Mouse (Mus musculus) CH12.LX (cell line): Measurements from ENCODE around the gene Bmyc. TPM values are rescaled to one million over a fixed set of nuclear protein-coding genes. Genes with fewer than 3 reads are reported as not detected.

Experiments
- DNase-seq: peaks from one replicate; pipeline ENCODE4 v3.0.0-alpha.2; 2013; ENCODE audit errors: extremely low read depth
- H3K27ac ChIP-seq: 2 replicates; pipeline ENCODE4 v1.5.1; 2012; ENCODE audit warnings: low read depth, mild to moderate bottlenecking, control low read depth, moderate library complexity; ENCODE audit not compliant: insufficient read depth
- H3K27me3 ChIP-seq: replicated peaks from 2 replicates; pipeline ENCODE3; 2012; ENCODE audit warnings: inconsistent platforms
- H3K36me3 ChIP-seq, 2 experiments: replicated peaks in 1 of 2; 2 replicates each; pipeline versions ENCODE3 to v1.6.1; 2012; ENCODE audit warnings: inconsistent platforms in 1 of 2, low read length in 1 of 2, mild to moderate bottlenecking in 1 of 2, mixed read lengths in 1 of 2, moderate library complexity in 1 of 2; ENCODE audit not compliant: control insufficient read depth in 1 of 2, insufficient read depth in 1 of 2
- H3K4me1 ChIP-seq, 2 experiments: 2 replicates each; pipeline ENCODE4 v1.6.1; 2012; ENCODE audit warnings: inconsistent platforms in 1 of 2, moderate library complexity in 1 of 2; ENCODE audit not compliant: insufficient read depth in 2 of 2, control insufficient read depth in 1 of 2
- H3K4me2 ChIP-seq: 2 replicates; pipeline ENCODE4 v1.6.1; 2012; ENCODE audit warnings: low read depth, mild to moderate bottlenecking, control low read depth; ENCODE audit not compliant: poor library complexity, insufficient read depth, severe bottlenecking
- H3K4me3 ChIP-seq, 3 experiments: fragments of 150-350 bp in 1 of 3; sonication (generic) in 1 of 3; replicated peaks in 1 of 3; 2 replicates each; pipeline versions ENCODE3 to v1.5.1; 2011 to 2012; ENCODE audit warnings: low read depth in 2 of 3, low read length in 2 of 3, mild to moderate bottlenecking in 2 of 3, moderate library complexity in 2 of 3, control low read depth in 1 of 3, improper control_type of control experiment in 1 of 3, inconsistent platforms in 1 of 3, mixed read lengths in 1 of 3; ENCODE audit not compliant: poor library complexity in 1 of 3
- H3K79me2 ChIP-seq: replicated peaks from 2 replicates; pipeline ENCODE4 v1.6.1; 2012; ENCODE audit warnings: mild to moderate bottlenecking, moderate library complexity; ENCODE audit not compliant: control insufficient read depth, poor library complexity, insufficient read depth, severe bottlenecking; ENCODE audit errors: extremely low read depth
- H3K9ac ChIP-seq: 2 replicates; pipeline ENCODE4 v1.6.1; 2012; ENCODE audit warnings: low read depth, mild to moderate bottlenecking, control low read depth, moderate library complexity; ENCODE audit not compliant: insufficient read depth
- H3K9me3 ChIP-seq: replicated peaks from 2 replicates; pipeline ENCODE3; 2012; ENCODE audit warnings: low read length, inconsistent platforms, mixed read lengths
- BHLHE40 ChIP-seq: IDR thresholded peaks from 2 replicates; pipeline ENCODE4 v1.6.1; 2011; ENCODE audit warnings: mild to moderate bottlenecking, low read depth, low read length, improper control_type of control experiment
- CHD1 ChIP-seq: IDR thresholded peaks from 2 replicates; pipeline ENCODE4 v1.6.1; 2012; ENCODE audit warnings: low read depth, low read length, improper control_type of control experiment, inconsistent platforms
- CHD2 ChIP-seq: IDR thresholded peaks from 2 replicates; pipeline ENCODE4 v1.6.1; 2011; ENCODE audit warnings: low read length, improper control_type of control experiment
- E2F4 ChIP-seq: IDR thresholded peaks from 2 replicates; pipeline ENCODE4 v1.6.1; 2011; ENCODE audit warnings: low read depth, low read length, improper control_type of control experiment; ENCODE audit not compliant: insufficient replicate concordance
- ETS1 ChIP-seq: conservative IDR thresholded peaks from 2 replicates; pipeline ENCODE4 v1.6.1; 2012; ENCODE audit warnings: low read depth, mild to moderate bottlenecking, inconsistent platforms, low read length, improper control_type of control experiment, moderate library complexity
- GABPA ChIP-seq: IDR thresholded peaks from 2 replicates; pipeline ENCODE4 v1.6.1; 2012; ENCODE audit warnings: low read depth, low read length, improper control_type of control experiment, inconsistent platforms; ENCODE audit not compliant: insufficient replicate concordance
- KAT2A ChIP-seq: IDR thresholded peaks from 2 replicates; pipeline ENCODE4 v1.6.1; 2012; ENCODE audit warnings: low read length, improper control_type of control experiment, inconsistent platforms; ENCODE audit not compliant: insufficient replicate concordance
- MAX ChIP-seq: IDR thresholded peaks from 2 replicates; pipeline ENCODE4 v1.6.1; 2011; ENCODE audit warnings: low read length, improper control_type of control experiment
- MAZ ChIP-seq: IDR thresholded peaks from 2 replicates; pipeline ENCODE4 v1.6.1; 2012; ENCODE audit warnings: low read depth, mild to moderate bottlenecking, inconsistent platforms, low read length, improper control_type of control experiment, moderate library complexity
- MEF2A ChIP-seq: IDR thresholded peaks from 2 replicates; pipeline ENCODE4 v1.6.1; 2014; ENCODE audit warnings: low read depth, mild to moderate bottlenecking, inconsistent platforms, low read length, improper control_type of control experiment, borderline replicate concordance
- NRF1 ChIP-seq: IDR thresholded peaks from 2 replicates; pipeline ENCODE4 v1.6.1; 2014; ENCODE audit warnings: low read depth, mild to moderate bottlenecking, inconsistent platforms, low read length, improper control_type of control experiment, moderate library complexity
- PAX5 ChIP-seq: IDR thresholded peaks from 2 replicates; pipeline ENCODE4 v1.6.1; 2012; ENCODE audit warnings: low read length, inconsistent platforms, mixed read lengths
- RAD21 ChIP-seq: IDR thresholded peaks from 2 replicates; pipeline ENCODE4 v1.6.1; 2011; ENCODE audit warnings: low read depth, mild to moderate bottlenecking, low read length, improper control_type of control experiment, moderate library complexity
- RCOR1 ChIP-seq: conservative IDR thresholded peaks from 2 replicates; pipeline ENCODE4 v1.6.1; 2012; ENCODE audit warnings: low read depth, mild to moderate bottlenecking, inconsistent platforms, low read length, improper control_type of control experiment
- SIN3A ChIP-seq: IDR thresholded peaks from 2 replicates; pipeline ENCODE4 v1.6.1; 2012; ENCODE audit warnings: low read length, improper control_type of control experiment, inconsistent platforms
- TBP ChIP-seq: conservative IDR thresholded peaks from 2 replicates; pipeline ENCODE4 v1.6.1; 2011; ENCODE audit warnings: low read depth, low read length, improper control_type of control experiment
- USF1 ChIP-seq: IDR thresholded peaks from 2 replicates; pipeline ENCODE4 v1.6.1; 2014; ENCODE audit warnings: low read depth, mild to moderate bottlenecking, inconsistent platforms, low read length, improper control_type of control experiment
- USF2 ChIP-seq: conservative IDR thresholded peaks from 2 replicates; pipeline ENCODE4 v1.6.1; 2011; ENCODE audit warnings: low read depth, low read length, improper control_type of control experiment
- ZC3H11A ChIP-seq: IDR thresholded peaks from 2 replicates; pipeline ENCODE4 v1.6.1; 2012; ENCODE audit warnings: low read depth, mild to moderate bottlenecking, inconsistent platforms, low read length, improper control_type of control experiment
- ZKSCAN1 ChIP-seq: IDR thresholded peaks from 2 replicates; pipeline ENCODE4 v1.6.1; 2012; ENCODE audit warnings: low read depth, inconsistent platforms, low read length, improper control_type of control experiment, borderline replicate concordance
- ZNF384 ChIP-seq: IDR thresholded peaks from 2 replicates; pipeline ENCODE4 v1.6.1; 2012; ENCODE audit warnings: low read depth, low read length, improper control_type of control experiment, inconsistent platforms
- dilution Hi-C: fragments of 300-500 bp; cut with MboI; formaldehyde crosslinking; loops from 2 replicates; pipeline ENCODE4 v1.14.3; 2020; ENCODE audit warnings: low sequenced_read_pairs; ENCODE audit not compliant: extremely low pct_unique_long_range_greater_than_20kb, extremely low pct_ligation_motif_present
- in situ Hi-C: fragments of 300-500 bp; cut with MboI; formaldehyde crosslinking; loops from 3 replicates; pipeline ENCODE4 v1.14.3; 2019; ENCODE audit warnings: low sequenced_read_pairs, low pct_ligation_motif_present, low pct_unique_long_range_greater_than_20kb, mixed read lengths
- polyA plus RNA-seq: library from polyadenylated mRNA; unstranded; fragments of >175 nt; gene quantifications from 2 replicates; pipeline ENCODE4 v1.2.1, GENCODE M21; 2012; ENCODE audit warnings: low read depth; ENCODE audit not compliant: insufficient read length
- total RNA-seq, 2 experiments: library from RNA; depleted of rRNA; stranded (reverse); fragments of 300-350 nt in 1 of 2; fragments of >200 nt in 1 of 2; gene quantifications; 2 replicates each; pipeline ENCODE4 v1.2.3; 2012 to 2014

Bmyc gene
- total and polyA plus RNA-seq, 3 experiments = 10.8 to 37.2 (median 13.7) TPM

DNA sequence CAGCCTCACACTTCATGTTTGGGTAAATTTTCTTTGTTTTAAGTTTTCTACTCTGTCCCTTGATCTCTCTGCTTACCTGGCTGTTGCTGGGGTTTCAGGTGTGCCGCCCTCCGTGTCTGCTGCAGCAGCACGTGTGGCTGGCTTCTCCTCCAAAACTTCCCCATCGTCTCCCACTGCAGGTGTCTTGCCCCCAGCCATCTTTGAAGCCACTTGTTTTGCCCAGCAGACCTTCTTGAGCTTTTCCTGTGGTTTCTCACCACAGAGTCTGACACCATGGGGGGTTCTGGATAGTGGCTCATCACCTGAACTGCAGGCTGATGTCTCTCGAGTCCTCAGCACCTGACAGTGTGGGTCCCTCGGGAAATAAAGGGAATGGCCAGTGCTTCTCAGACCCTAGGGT, 27.0 kb upstream of the Bmyc start:
- Histone ChIP-seq H3K27me3 (peaks cover 40% of the 10 kb centered on the region), H3K9ac (no peak overlapping the region), H3K27ac (no peak overlapping the region), H3K9me3 (no peaks in the 10 kb centered on the region), H3K79me2 (no peaks in the 10 kb centered on the region), H3K4me1 (peaks cover 4 to 36% of the 10 kb centered on the region in 2 experiments), H3K36me3 (no peaks in the 10 kb centered on the region), H3K4me2 (no peak overlapping the region), H3K4me3 (no peak overlapping the region)
- dilution Hi-C loops = no loop called here
- DNase-seq = peak; percentile 21
- in situ Hi-C loops = no loop called here
- TF ChIP-seq ZC3H11A (no peak), BHLHE40 (peak; percentile 62; the same call in 1 of the 2 replicates)

DNA sequence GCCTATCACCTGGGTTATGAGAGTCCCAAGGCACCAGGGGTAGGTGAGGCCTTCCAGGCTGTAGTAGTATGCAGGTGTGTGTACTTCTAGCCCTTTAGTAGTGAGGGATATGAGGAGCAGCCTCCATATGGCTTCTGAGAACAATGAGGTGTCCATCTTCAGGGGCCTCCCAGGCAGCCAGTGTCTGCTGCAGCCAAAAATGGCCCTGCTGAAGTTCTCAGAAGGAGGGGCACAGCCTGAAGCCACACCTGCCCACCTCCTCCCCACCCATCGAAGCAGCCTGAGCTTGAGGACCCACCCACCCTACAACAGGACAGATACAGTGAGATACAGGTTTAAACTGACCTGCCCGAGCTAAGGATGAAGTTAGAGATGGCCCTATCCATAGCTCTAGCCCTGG, 24.1 kb upstream of the Bmyc start, which contains the start of gene Lcn10:
Lcn10 (plus strand) TSS at position 301 of the 400 bp plus-strand sequence.
- no peak for TF ChIP-seq MAZ
- no peak for TF ChIP-seq ZKSCAN1
- no peak for TF ChIP-seq USF1
- no peak for TF ChIP-seq RCOR1
- no peak for TF ChIP-seq MEF2A
- TF ChIP-seq MAX = no peak
- TF ChIP-seq TBP = no peak
- no peak for TF ChIP-seq SIN3A
- TF ChIP-seq BHLHE40 = no peak
- TF ChIP-seq NRF1 = no peak
- TF ChIP-seq RAD21 = no peak
- no peak for TF ChIP-seq GABPA
- TF ChIP-seq ZNF384 = no peak
- no peak for TF ChIP-seq PAX5
- no peak for TF ChIP-seq E2F4
- no peak for TF ChIP-seq ETS1
- no peak for TF ChIP-seq USF2
- no peak for TF ChIP-seq CHD1
- no peak for TF ChIP-seq KAT2A
- TF ChIP-seq CHD2 = no peak
- no peak for DNase-seq
- no peak within 1 kb of the TSS for H3K27ac ChIP-seq
- no peaks in the 10 kb centered on the region for H3K79me2 ChIP-seq
- peaks cover 2% of the 10 kb centered on the region for H3K9me3 ChIP-seq
- in situ Hi-C loops (no loop called here), dilution Hi-C loops (no loop called here)
- H3K4me2 ChIP-seq = no peak within 1 kb of the TSS
- H3K36me3 ChIP-seq = no peaks in the 10 kb centered on the region
- peaks cover 51% of the 10 kb centered on the region for H3K27me3 ChIP-seq
- no peak within 1 kb of the TSS for H3K4me3 ChIP-seq
- H3K4me1 ChIP-seq = peaks cover 0 to 27% of the 10 kb centered on the region in 2 experiments; a peak in 2 of 4 replicates
- H3K9ac ChIP-seq = no peak within 1 kb of the TSS
